Mouse (Mus musculus): ENCODE measurements around the gene Fam50b. TPM values are rescaled to one million over a fixed set of nuclear protein-coding genes. Genes with fewer than 3 reads are reported as not detected.
A peak's percentile ranks its signal among the peaks of the same experiment; 100 is the strongest.

Gene Fam50b
- polyA plus RNA-seq, 1 experiment from 2014 or later, result 0.07 TPM

DNA sequence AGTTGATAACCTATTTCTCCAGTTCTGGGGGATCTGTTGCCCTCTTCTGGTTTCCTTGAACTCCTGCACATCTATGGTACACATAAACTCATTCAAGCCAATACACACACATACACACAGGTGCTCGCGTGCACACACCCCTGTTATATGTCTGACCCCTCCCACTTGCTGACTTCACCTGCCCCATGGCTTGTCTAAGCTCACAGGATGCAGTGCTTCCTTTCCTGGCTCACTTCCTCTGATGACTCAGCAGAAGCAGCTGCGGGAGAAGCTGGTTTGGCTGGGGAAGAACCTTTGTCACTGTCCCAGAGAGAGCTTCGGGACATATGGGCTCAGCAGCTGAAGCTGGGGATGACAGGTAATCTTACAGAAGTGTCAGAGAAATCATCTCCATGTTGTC, 23.2 kb upstream of the Fam50b start:
- Histone ChIP-seq H3K27ac (replicated peaks) (no peak overlapping the region), H3K9me3 (ENCODE audit: control insufficient read depth, low read length) (no peaks in the 10 kb centered on the region), H3K36me3 (ENCODE audit: control insufficient read depth, insufficient read depth, low read length) (no peaks in the 10 kb centered on the region), H3K4me2 (replicated peaks; ENCODE audit: low read depth) (no peak overlapping the region), H3K9ac (ENCODE audit: low read length) (no peak overlapping the region), H3K4me3 (ENCODE audit: low read depth, low read length) (no peak overlapping the region), H3K27me3 (ENCODE audit: control insufficient read depth, insufficient read depth, low read length) (no peaks in the 10 kb centered on the region), H3K4me1 (replicated peaks; ENCODE audit: control insufficient read depth, insufficient read depth) (0 out of 2 replicates have a peak, but pooled peaks cover 3% of the 10 kb centered on the region)
- DNase-seq (ENCODE audit: low spot score) (no peak), ATAC-seq (ENCODE audit: low FRiP score, low TSS enrichment) (peak; percentile 51; the same call in 1 of the 2 replicates)
- 72% methylated on average over 4 of the region's 4 CpGs for WGBS
- TF ChIP-seq CTCF (IDR thresholded peaks at IDR 0.05; ENCODE audit: low read depth) (peak; percentile 12; the same call in 1 of the 2 replicates), EP300 (optimal IDR thresholded peaks at IDR 0.05) (no peak)

DNA sequence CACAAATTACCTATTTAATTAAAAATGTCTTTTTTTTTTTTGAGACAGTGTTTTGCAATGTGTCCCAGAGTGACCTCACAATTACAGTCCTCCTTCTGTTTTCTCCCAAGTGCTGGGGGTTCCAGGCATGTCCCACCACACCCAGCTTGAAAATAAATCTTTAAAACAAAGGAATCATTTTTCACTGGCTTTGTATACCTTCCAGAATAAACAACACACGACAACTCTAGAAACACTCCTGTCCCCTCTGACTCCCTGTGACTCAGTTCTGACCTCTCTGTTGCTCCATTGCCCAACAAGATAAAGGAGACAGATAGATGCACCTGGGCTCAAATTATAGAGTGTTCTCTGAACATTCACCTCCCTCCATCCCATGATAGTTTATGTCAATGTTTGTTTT, 21.8 kb upstream of the Fam50b start:
- H3K4me3 ChIP-seq (ENCODE audit: low read depth, low read length), result no peak overlapping the region
- H3K9ac ChIP-seq (ENCODE audit: low read length), result no peak overlapping the region
- WGBS, result 10% methylated on average over 1 of the region's 1 CpGs
- 0 out of 2 replicates have a peak, but pooled peaks cover 3% of the 10 kb centered on the region for H3K4me1 ChIP-seq (replicated peaks; ENCODE audit: control insufficient read depth, insufficient read depth)
- ATAC-seq (ENCODE audit: low FRiP score, low TSS enrichment) (no peak), DNase-seq (ENCODE audit: low spot score) (no peak)
- no peak for TF ChIP-seq CTCF (IDR thresholded peaks at IDR 0.05; ENCODE audit: low read depth)
- no peak for TF ChIP-seq EP300 (optimal IDR thresholded peaks at IDR 0.05)
- no peak overlapping the region for H3K27ac ChIP-seq (replicated peaks)
- no peaks in the 10 kb centered on the region for H3K36me3 ChIP-seq (ENCODE audit: control insufficient read depth, insufficient read depth, low read length)
- no peak overlapping the region for H3K4me2 ChIP-seq (replicated peaks; ENCODE audit: low read depth)
- no peaks in the 10 kb centered on the region for H3K27me3 ChIP-seq (ENCODE audit: control insufficient read depth, insufficient read depth, low read length)
- no peaks in the 10 kb centered on the region for H3K9me3 ChIP-seq (ENCODE audit: control insufficient read depth, low read length)

GRCm38 (mm10) chr13:34715437-34715838, 19.2 kb upstream of the Fam50b start:
- Histone ChIP-seq H3K27me3 (ENCODE audit: control insufficient read depth, insufficient read depth, low read length) (no peaks in the 10 kb centered on the region), H3K9ac (ENCODE audit: low read length) (no peak overlapping the region), H3K4me3 (ENCODE audit: low read depth, low read length) (no peak overlapping the region), H3K4me1 (replicated peaks; ENCODE audit: control insufficient read depth, insufficient read depth) (0 out of 2 replicates have a peak, but pooled peaks cover 3% of the 10 kb centered on the region), H3K9me3 (ENCODE audit: control insufficient read depth, low read length) (no peaks in the 10 kb centered on the region), H3K4me2 (replicated peaks; ENCODE audit: low read depth) (no peak overlapping the region), H3K36me3 (ENCODE audit: control insufficient read depth, insufficient read depth, low read length) (no peaks in the 10 kb centered on the region), H3K27ac (replicated peaks) (no peak overlapping the region)
- ATAC-seq (ENCODE audit: low FRiP score, low TSS enrichment) (peak; percentile 74; the same call in 1 of the 2 replicates), DNase-seq (ENCODE audit: low spot score) (peak; percentile 40)
- 35% methylated on average over 7 of the region's 7 CpGs for WGBS
- TF ChIP-seq EP300 (optimal IDR thresholded peaks at IDR 0.05) (no peak), CTCF (IDR thresholded peaks at IDR 0.05; ENCODE audit: low read depth) (no peak)

DNA sequence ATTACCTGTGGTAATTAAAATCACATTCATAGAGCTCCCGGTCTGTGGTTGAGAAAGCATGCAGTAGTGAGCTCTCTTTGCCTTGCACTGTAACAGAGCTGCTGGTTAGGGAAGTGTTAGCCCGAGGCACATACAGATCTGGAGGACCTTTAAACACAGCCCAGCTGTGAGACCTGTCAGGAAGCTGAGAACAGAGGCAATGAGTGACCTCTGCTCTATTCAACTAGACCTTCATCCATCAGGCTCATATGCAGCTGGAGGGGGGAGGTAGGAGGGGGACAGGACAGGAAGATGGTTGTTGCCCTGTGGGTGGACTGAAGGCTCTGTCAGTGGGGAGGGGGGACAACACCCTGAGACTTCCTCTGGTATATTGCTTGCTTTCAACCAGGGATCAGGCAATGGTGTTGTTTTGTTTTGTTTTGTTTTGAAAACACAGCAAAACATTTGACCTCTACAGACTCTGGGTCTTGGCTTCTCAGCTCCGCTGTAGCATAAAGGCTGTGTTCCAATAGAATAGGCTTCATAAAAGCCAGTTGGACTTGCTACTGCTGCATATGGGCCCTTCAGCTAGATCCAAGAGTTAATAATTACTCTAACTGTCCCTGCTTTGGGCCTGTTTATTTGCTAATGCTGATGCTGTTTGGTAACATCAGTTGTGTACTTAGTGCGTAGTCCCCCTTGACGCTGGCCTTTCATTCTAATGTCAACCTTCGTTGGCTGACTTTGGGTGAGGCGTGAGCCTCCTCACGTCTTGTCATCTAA, 9.6 kb upstream of the Fam50b start:
- TF ChIP-seq CTCF (IDR thresholded peaks at IDR 0.05; ENCODE audit: low read depth) (no peak), EP300 (optimal IDR thresholded peaks at IDR 0.05) (no peak)

DNA sequence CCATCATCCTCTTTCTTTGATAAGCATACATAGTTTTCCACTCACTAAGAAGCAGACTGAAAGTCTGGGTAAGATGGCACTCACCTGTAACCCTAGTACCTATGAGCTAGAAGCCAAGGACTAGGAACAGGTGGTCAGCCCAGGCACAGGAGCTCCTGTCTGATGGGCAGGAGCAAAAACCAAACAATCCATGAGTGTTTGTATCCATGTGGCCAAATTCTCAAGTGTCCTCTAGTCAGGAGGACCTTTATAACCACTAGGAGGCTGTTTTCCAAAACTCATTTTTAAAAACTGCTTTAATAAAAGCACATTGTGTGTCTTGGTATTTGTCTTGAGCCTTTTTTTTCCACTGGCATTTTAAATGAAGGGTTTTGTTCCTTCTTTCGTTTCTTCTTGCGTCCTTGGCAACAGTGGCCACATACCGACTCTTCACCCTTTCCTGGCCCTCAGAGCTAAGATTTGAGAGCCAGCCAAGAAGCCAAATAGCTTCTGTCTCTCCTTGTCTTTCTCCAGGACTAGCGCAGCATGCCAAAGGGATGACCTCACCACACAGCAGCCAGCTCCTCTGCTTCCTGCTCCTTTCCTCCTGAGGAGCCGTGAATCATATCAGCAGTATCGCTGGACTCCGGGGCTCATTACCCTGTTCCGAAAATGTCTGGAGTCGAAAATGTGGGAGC, 8.7 kb upstream of the Fam50b start:
- Histone ChIP-seq H3K9me3 (ENCODE audit: control insufficient read depth, low read length) (no peaks in the 10 kb centered on the region), H3K4me1 (replicated peaks; ENCODE audit: control insufficient read depth, insufficient read depth) (no peaks in the 10 kb centered on the region; the same call in 1 of the 2 replicates), H3K4me3 (ENCODE audit: low read depth, low read length) (peak overlapping the region; percentile 18; the same call in 1 of the 2 replicates), H3K36me3 (ENCODE audit: control insufficient read depth, insufficient read depth, low read length) (no peaks in the 10 kb centered on the region), H3K27me3 (ENCODE audit: control insufficient read depth, insufficient read depth, low read length) (no peaks in the 10 kb centered on the region), H3K27ac (replicated peaks) (peak overlapping the region; percentile 45), H3K4me2 (replicated peaks; ENCODE audit: low read depth) (peak overlapping the region; percentile 41), H3K9ac (ENCODE audit: low read length) (no peak overlapping the region)
- peak; percentile 65 for DNase-seq (ENCODE audit: low spot score)
- peak; percentile 90 for ATAC-seq (ENCODE audit: low FRiP score, low TSS enrichment)
- WGBS, result 3% methylated on average over 9 of the region's 9 CpGs
- TF ChIP-seq EP300 (optimal IDR thresholded peaks at IDR 0.05) (no peak), CTCF (IDR thresholded peaks at IDR 0.05; ENCODE audit: low read depth) (peak; percentile 46)

More for the DNA sequence above, 9.6 kb upstream of the Fam50b start:
- H3K4me1 ChIP-seq (replicated peaks; ENCODE audit: control insufficient read depth, insufficient read depth), result no peaks in the 10 kb centered on the region; the same call in 1 of the 2 replicates
- no peak overlapping the region for H3K4me2 ChIP-seq (replicated peaks; ENCODE audit: low read depth)
- DNase-seq (ENCODE audit: low spot score) (no peak), ATAC-seq (ENCODE audit: low FRiP score, low TSS enrichment) (peak; percentile 19; the same call in 1 of the 2 replicates)
- no peak overlapping the region for H3K9ac ChIP-seq (ENCODE audit: low read length)
- no peak overlapping the region for H3K27ac ChIP-seq (replicated peaks)
- no peaks in the 10 kb centered on the region for H3K36me3 ChIP-seq (ENCODE audit: control insufficient read depth, insufficient read depth, low read length)
- no peaks in the 10 kb centered on the region for H3K27me3 ChIP-seq (ENCODE audit: control insufficient read depth, insufficient read depth, low read length)
- WGBS, result 45% methylated on average over 8 of the region's 8 CpGs
- no peak overlapping the region for H3K4me3 ChIP-seq (ENCODE audit: low read depth, low read length)
- H3K9me3 ChIP-seq (ENCODE audit: control insufficient read depth, low read length), result no peaks in the 10 kb centered on the region

All from stomach, postnatal 0 days (tissue).